Mouse (Mus musculus) megakaryocyte progenitor cell, adult 5-6 weeks (primary cell): ENCODE measurements at regions not wholly inside any gene's neighbourhood (a gene's known extent, or its start where the extent isn't known, plus 50 kb on each side); places are given as distances from the start of the nearest gene placed in this dataset.
A peak's percentile ranks its signal among the peaks of the same experiment; 100 is the strongest.

Source experiments
- ATAC-seq: replicated peaks from 2 replicates; pipeline ENCODE4 v1.8.0; 2016; ENCODE audit warnings: mild to moderate bottlenecking, moderate TSS enrichment, inconsistent platforms; ENCODE audit not compliant: poor library complexity

GRCm38 (mm10) chr4:12837097-12837426, 665.2 kb upstream of the Fam92a start:
- ATAC-seq = no peak

DNA sequence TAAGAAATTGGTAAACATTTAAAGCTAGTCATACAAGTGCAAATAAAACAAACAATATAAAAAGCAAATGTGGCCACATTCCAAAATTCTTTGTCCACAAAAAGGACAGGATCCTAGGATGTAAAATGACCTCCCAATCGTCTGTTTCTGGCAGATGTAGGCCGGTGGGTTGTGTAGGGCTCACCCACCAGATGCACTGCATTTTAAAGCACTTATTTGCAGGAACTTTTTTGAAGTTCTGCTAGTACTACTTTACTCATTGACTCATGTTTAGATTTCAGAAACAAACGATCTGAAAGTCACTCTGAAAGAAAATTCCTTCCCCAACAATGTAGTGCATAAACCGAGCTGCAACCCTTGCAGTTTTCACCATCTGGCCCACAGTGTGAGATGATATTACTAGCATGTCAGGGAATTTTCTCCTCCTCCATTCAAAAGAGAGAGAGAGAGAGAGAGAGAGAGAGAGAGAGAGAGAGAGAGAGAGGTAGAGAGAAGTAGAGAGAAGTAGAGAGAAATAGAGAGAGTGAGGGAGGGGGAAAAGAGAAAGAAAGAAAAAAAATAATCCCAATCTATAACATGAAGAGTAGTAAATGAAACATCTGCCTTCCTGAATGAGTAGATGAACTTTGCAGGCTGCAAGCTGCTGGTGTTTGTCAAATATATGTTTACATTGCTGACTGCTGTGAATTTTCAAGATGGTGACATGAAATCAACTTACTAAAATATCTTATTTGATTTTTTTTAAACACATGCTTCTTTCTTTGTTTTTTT, 664.7 kb upstream of the Fam92a start:
- ATAC-seq = no peak

GRCm38 (mm10) chr4:12826419-12826818, 654.6 kb upstream of the Fam92a start:
- peak; percentile 66 for ATAC-seq

DNA sequence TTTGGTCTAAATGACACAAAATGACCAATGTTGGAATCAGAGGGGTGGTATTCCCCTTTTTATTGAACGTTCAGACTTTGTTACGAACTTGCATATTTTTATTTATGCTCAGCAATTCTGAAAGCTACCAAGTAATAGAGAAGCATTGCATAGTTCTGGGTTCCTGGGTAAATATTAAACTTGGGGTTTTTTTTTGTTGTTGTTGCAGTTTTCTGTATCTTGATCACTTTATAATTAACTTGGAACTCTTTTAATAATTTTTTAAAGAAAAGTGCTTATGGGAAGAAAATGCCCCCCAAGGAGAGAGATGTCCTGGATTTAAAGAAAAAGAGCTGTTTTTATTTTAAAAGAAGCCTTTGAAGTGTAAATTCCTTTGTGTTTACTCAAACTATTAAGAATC, 642.4 kb upstream of the Fam92a start:
- no peak for ATAC-seq

DNA sequence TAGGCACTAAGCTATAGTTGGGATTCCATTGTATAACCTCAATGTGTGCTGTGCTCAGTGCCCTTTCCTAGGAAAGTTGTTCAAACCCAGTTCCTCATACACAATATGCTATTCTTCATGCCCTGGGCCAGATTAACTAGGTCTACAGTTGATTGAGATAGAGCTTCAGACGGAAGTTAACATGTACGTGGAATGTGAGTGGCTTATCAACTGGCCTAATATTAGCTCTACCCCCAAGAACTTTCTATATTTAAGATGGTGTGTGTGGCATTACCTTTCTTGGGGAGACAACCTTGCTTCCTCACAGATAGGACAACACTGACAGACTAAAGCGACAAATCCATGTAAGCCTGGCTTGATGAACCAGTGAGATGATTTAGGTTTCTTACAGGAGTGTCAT, 629.4 kb upstream of the Fam92a start:
- ATAC-seq = no peak

- no peak for ATAC-seq
Measured at GRCm38 (mm10) chr4:12799564-12799963, 627.7 kb upstream of the Fam92a start.

DNA sequence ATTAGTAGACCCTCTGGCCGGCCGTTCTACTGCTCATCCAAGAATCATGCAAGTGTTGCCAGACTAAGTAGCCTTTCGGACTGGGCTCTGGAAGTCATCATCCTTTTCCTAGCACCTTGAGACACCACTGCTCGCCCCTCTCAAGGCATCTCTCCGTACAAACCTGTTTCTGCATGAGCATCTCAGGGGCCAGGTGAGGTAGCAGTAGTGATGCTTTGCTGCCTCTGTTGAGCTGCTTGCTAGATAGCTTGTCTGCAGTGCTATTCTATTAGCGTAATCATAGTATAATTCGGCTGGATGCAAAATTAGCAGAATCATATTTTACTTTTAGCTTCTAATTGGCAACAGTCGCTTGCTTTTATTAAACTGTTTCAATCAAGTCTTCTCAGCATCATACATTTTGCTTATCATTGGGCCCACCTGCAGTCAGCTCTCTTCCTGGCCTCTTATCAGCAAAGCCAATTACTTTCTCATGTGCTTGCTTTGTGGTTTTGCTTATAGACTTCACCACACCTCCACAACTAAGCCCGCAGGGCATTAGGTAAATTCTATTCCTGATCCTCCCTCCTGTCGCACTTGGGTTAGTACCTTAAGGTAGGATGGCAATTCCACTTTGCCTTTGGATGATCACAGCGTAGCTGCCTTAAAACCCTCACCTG, 621.1 kb upstream of the Fam92a start:
- ATAC-seq = peak; percentile 76

DNA sequence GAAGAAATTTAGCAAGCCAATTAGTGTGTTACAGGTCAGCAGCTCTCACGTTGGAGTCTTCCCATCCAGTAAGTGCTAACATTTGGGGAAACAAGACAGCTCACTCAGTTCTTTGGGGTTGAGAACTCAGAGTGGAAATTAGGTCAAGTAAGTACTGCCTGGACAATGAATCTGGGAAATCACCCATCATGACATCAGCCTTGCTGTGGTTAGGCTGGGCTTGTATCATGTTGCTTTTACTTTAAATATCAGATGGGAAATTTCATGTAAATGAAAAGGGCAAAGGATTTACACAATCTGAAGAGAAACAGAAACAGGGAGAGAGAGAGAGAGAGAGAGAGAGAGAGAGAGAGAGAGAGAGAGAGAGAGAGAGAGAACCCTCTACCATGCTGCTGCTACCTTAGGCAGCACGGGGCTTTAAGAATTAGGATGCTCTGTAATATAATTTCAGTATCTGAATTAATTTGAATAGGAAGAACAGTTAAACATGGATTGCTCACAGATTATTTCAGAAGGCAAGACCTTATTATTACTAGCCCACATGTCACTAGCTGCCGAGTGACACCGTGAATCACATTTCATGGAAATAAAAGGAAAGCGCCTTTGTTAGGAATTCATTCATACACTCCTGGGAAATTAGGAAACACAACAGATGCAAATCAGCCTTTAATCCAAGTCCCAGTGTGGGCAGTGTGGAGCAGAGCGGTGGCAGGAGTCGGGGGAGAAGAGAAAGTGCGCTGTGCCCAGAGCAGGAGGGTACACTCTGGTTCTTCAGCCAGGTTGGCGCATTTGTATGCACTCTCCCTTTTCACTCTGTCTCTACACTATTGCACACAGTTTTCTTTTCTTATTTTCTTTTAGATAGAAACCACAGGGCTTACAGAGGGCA, 620.2 kb upstream of the Fam92a start:
- no peak for ATAC-seq

GRCm38 (mm10) chr4:12785840-12786239, 614.0 kb upstream of the Fam92a start:
- ATAC-seq = peak; percentile 31; the same call in 1 of the 2 replicates

DNA sequence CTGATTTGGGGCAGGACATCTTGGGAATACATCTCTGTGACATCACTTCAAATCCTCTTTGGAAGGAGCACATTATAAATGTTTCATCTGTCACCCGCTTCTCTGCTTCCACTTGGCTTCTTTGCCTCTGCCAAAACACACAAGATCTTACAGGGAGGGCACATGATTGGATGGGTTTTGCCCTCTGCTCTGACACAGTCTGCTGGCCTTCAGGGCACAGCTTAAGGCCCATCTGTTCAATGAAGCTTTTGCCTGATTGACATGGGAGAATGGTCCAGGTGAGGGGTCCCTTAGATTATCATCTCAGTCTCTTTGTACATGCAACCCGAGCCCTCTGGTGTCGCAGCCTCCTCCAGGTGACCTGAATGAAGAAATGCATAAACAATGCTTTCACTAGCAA, 612.7 kb upstream of the Fam92a start:
- no peak for ATAC-seq

DNA sequence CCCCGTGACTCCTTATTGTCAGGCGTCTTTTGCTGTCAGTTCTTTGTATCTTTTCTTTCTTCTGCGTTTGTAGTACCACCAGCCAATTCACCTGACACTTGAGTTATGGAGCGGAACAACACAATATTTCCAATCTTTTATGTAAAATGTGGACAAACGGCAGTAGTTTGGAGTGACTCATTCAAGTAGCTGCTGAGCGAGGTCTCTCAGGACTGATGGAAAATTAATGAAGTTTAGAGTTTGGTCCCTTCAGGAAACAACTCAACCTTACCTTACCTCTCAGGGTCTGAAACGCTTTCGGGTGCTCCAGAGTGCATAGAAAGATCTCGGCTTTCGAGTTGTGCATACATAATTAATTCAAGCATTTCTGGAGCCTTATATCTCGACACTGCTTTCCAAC, 612.3 kb upstream of the Fam92a start:
- no peak for ATAC-seq

DNA sequence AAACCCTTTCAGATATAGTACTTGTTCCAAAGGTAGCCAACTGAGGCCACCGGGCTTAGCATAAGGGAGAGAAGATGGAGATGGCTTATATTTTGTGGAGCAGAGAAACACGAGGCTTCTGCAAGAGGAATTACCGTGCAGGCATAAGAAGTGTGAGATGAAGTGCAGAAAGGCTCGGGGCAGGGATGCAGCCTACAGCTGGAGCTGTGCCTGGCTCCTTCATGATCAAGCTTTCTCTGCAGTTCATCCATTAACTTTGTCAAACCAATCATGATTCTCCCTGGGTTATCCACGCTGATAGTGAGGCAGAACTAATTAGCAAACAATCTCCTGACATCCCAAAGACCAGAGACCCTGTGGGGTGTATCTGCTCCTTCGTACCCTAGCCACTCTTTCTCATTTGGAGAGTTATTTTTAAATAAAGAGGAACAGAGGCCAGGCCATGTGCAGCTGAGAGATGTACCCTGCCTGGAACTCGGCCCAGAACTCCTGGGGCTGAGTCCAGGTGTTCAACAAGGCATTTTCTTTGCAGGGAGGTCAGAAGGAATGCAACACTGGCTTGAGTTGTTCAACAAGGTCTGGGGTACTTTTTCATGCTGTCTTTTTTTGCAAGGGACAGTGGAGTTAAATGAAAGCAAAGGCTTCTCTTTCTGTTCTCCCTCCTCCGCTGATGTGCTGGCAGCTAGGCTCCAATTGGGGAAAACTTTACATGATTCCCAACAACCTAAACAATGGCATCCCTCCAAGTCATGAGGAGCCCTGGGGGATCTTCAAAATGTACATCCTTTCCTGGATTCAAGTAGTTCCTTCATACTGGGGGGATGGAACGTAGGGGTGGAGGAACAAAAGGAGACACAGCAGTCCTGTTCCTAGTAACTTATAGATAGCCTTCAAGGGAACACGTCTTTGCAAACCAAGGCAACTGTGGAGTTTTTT, 610.4 kb upstream of the Fam92a start:
- ATAC-seq = no peak

GRCm38 (mm10) chr4:12780254-12780653, 608.4 kb upstream of the Fam92a start:
- ATAC-seq = 0 out of 2 replicates have a peak, but pooled peaks have one; percentile 42

DNA sequence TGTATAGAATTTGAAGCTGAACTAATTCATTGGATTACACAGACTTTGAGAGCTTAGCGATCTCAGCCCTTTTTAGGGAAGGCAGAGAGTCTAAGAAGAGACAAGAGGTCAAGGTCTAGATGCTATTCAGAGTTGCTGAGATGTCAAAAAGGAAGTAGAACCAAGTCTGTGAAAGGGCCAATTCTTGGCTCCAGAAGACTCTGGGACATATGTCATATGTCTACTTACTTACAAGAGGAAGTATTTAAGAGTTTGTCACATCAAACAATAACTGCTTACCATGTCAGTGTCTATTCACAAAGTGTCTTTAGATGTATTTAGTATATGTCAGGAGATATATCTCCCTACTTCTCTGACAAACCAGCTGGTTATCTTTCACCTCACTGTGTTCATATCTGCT, 607.4 kb upstream of the Fam92a start:
- ATAC-seq = no peak

- ATAC-seq = no peak
Measured at GRCm38 (mm10) chr4:12778163-12778562, 606.3 kb upstream of the Fam92a start.

DNA sequence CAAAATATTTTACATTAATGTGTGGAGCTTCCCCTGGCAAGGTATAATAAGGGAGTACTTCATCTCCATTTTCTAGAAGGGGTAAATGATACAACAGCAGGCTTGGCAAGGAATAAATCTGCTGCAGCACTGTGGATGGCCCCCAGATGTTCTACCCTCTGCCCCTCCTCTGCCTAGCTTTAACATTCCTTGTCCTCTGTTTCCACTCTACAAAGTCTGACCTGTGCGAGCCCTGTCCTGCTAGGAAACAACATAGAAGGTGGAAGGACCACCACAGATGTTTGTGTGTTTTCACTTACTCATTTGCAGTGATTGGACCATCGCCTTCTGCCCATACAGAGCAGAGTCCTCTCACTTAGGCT, 604.4 kb upstream of the Fam92a start:
- no peak for ATAC-seq

- ATAC-seq = no peak
Measured at GRCm38 (mm10) chr4:12775524-12776216, 603.9 kb upstream of the Fam92a start.

DNA sequence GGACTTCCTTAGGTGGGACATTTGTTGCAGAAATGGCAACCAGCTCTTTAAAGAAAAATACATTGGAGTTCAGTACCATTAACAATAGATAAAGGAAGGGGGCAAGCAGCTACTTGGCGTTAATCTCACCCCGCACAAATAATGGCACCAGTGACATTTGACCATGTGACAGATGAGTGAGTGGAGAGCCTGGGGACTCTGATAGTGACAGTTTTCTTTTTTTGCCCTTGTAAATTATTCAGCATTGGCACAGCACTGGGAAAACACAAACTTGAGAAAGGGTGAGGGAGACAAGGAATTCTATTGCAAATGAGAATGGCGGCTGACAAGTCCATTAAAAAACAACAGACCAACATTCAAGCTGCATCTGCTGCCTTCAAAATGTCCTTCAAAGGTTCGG, 603.3 kb upstream of the Fam92a start:
- ATAC-seq = no peak

DNA sequence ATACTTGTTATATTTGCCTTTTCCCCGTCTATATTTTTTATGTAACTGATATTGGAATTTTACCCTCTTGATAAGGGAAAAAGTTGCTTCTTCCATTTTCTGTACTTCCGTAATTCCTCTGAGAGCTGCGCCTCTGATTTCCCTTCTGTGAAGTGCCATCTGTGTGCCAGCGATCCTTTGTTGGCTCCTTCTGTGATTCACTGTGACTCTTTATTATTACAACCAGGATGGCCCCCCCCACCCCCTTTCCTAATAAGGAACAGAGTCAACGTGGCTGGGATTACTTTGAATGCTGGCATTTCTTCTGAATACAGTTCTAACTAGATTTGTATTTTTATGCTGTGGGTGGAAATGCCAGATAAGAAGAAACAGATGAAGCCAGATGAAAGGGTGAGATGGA, 602.9 kb upstream of the Fam92a start:
- no peak for ATAC-seq

DNA sequence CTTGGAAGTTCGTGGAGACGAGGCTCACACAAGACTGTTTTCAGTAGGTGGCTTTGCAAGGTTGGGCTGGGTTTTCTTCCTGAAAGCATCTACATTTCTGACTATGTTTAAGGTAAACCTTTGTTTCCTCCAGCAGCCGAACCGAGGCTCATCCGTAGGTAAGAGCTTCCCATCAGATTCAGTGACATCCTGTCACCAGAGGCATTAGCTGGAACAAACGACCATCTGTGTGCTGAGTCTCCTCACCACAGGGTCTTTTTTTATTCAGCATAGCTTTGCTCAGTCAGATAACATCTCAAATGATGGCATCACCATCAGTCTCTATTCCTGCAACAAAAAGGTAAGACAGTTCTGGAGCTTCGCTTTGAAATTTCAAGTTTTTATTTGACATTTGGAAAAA, 601.4 kb upstream of the Fam92a start:
- ATAC-seq = no peak
